Mouse (Mus musculus): Measurements from ENCODE around the gene Rcl1.

- TF ChIP-seq CTCF (IDR thresholded peaks at IDR 0.05; ENCODE audit: low read depth, low read length) (no peak), TAL1 (conservative IDR thresholded peaks at IDR 0.05; ENCODE audit: low read depth, low read length) (no peak)
These were observed 416 bp downstream of the Rcl1 start for GRCm38 (mm10) chr19:29101591-29101990.
